Mouse (Mus musculus): ENCODE measurements around the gene Sgip1. TPM values are rescaled to one million over a fixed set of nuclear protein-coding genes. Genes with fewer than 3 reads are reported as not detected.

Sgip1 gene
- polyA plus RNA-seq, 1 experiment from 2014 or later: 7.9 TPM

DNA sequence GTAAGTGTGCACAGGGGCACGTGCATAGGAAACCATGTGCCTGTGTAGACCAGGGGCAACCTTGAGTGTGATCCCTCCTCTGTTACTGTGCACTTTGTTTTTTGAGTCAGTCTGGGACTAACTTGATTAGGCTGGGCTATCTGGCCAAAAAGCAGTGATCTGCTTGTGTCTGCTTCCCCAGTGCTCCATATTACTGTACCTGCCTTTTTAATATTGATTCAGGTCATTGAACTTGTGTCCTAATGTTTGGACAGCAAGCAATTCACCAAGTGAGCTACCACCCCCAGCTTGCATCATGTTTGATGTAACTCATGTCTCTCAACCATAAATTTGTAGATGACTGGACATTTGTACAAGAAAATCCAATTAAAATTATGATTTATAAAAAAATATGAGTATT lies 69.2 kb downstream of the Sgip1 start:
- H3K4me3 ChIP-seq (replicated peaks): no peak overlapping the region
- no peak overlapping the region for H3K27ac ChIP-seq (replicated peaks)
- WGBS: 87% methylated on average over 1 of the region's 1 CpGs
- H3K27me3 ChIP-seq: no peaks in the 10 kb centered on the region
- H3K4me1 ChIP-seq: no peaks in the 10 kb centered on the region
- H3K36me3 ChIP-seq: no peaks in the 10 kb centered on the region
- no peak overlapping the region for H3K4me2 ChIP-seq (replicated peaks)
- ATAC-seq (ENCODE audit: insufficient number of reproducible peaks, low FRiP score, low TSS enrichment, low read depth): no peak
- H3K9me3 ChIP-seq (replicated peaks): no peaks in the 10 kb centered on the region
- H3K9ac ChIP-seq: no peak overlapping the region

DNA sequence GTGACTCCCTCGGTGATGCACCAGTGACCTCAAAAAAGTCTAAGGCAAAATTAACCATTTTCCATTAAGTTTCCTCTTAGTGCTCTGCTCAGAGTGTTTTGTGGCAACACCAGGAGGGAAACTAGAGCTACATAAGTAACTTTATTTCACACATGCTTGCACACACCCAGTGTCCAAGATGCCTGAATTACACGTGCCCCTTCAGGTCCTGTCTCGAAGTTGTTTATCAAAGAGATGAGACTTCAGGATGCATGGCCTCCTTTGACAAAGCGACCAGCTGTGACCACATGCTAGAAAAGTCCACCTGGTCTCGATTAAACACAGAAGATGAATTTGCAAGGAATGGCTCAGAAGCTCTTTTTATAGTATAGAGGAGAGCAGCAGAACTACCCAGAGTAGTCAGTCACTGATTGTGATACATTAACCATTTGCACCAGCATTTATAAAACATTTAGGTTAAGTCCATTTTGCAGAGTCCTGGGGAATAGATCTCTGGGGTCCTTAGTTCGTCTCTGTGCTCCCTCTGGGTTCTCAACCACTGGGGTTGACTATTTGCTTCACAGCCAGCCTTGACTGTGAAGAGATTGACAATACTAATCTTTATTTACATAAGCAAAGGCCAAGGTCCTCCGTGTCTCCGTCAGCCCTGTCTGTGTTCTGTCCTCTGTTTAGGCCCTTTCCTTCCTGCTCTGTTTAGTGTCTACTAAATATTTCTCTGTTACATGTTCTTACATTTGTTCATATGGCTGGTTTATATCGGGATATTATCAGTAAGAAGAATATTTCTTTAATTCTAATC lies 70.1 kb downstream of the Sgip1 start:
- H3K9me3 ChIP-seq (replicated peaks): no peaks in the 10 kb centered on the region
- 43% methylated on average over 9 of the region's 9 CpGs for WGBS
- no peaks in the 10 kb centered on the region for H3K4me1 ChIP-seq
- ATAC-seq (ENCODE audit: insufficient number of reproducible peaks, low FRiP score, low TSS enrichment, low read depth): no peak
- H3K9ac ChIP-seq: no peak overlapping the region
- H3K27ac ChIP-seq (replicated peaks): no peak overlapping the region
- H3K4me3 ChIP-seq (replicated peaks): no peak overlapping the region
- no peaks in the 10 kb centered on the region for H3K27me3 ChIP-seq
- no peaks in the 10 kb centered on the region for H3K36me3 ChIP-seq
- H3K4me2 ChIP-seq (replicated peaks): no peak overlapping the region

GRCm38 (mm10) chr4:102813346-102813745 lies 72.2 kb downstream of the Sgip1 start:
- Histone ChIP-seq H3K9me3 (replicated peaks) (no peaks in the 10 kb centered on the region), H3K4me3 (replicated peaks) (no peak overlapping the region), H3K9ac (no peak overlapping the region), H3K36me3 (no peaks in the 10 kb centered on the region), H3K27ac (replicated peaks) (no peak overlapping the region), H3K27me3 (no peaks in the 10 kb centered on the region), H3K4me2 (replicated peaks) (no peak overlapping the region), H3K4me1 (no peaks in the 10 kb centered on the region)
- ATAC-seq (ENCODE audit: insufficient number of reproducible peaks, low FRiP score, low TSS enrichment, low read depth): no peak
- WGBS: 69% methylated on average over 8 of the region's 8 CpGs

DNA sequence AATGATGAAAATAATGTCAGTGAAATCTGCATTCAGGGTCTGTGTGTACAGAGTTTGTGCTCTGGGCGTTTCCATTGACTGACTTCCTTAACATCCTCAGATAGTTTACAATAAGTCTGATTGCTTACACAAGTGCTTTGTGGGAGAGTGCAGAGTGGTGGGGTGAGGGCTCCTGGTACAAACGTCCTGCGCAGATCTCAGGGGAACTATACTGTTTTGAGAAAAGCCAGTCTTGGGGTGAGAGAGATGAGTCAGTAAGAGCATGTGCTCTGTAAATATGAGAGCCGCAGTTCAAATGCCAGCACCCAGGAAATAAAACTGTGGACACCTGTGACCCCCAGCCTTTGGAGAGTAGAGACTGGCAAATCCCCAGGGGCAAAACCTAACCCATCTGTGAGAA lies 80.7 kb downstream of the Sgip1 start:
- Histone ChIP-seq H3K27ac (replicated peaks) (no peak overlapping the region), H3K9me3 (replicated peaks) (no peaks in the 10 kb centered on the region), H3K4me3 (replicated peaks) (no peak overlapping the region), H3K36me3 (no peaks in the 10 kb centered on the region), H3K27me3 (no peaks in the 10 kb centered on the region), H3K4me2 (replicated peaks) (no peak overlapping the region), H3K9ac (no peak overlapping the region), H3K4me1 (no peaks in the 10 kb centered on the region)
- no peak for ATAC-seq (ENCODE audit: insufficient number of reproducible peaks, low FRiP score, low TSS enrichment, low read depth)
- WGBS: 65% methylated on average over 4 of the region's 4 CpGs

GRCm38 (mm10) chr4:102824494-102824893 lies 83.4 kb downstream of the Sgip1 start:
- H3K36me3 ChIP-seq: no peaks in the 10 kb centered on the region
- no peaks in the 10 kb centered on the region for H3K9me3 ChIP-seq (replicated peaks)
- no peak overlapping the region for H3K4me2 ChIP-seq (replicated peaks)
- no peak overlapping the region for H3K9ac ChIP-seq
- no peaks in the 10 kb centered on the region for H3K4me1 ChIP-seq
- no peak for ATAC-seq (ENCODE audit: insufficient number of reproducible peaks, low FRiP score, low TSS enrichment, low read depth)
- 79% methylated on average over 2 of the region's 2 CpGs for WGBS
- no peak overlapping the region for H3K27ac ChIP-seq (replicated peaks)
- H3K4me3 ChIP-seq (replicated peaks): no peak overlapping the region
- H3K27me3 ChIP-seq: no peaks in the 10 kb centered on the region

DNA sequence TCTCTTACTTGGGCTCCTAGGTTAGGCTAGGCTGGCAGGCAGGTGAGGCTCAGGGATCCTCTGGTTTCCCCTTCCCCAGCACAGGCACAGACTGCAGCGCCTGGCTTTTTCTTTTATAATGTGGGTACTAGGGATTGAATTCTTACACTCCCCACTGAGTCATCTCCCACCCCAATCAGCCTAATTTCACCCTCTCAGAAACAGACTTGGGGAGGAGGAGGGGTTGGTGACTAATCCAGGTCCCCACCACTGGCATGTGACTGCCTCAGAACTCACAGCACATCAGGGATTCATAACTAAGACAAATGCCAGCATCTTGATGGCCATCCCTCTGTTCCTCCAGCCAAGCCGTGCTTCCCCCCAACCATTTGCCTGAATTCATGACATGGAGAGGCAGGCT lies 85.1 kb downstream of the Sgip1 start:
- Histone ChIP-seq H3K4me3 (replicated peaks) (no peak overlapping the region), H3K4me1 (no peaks in the 10 kb centered on the region), H3K27me3 (no peaks in the 10 kb centered on the region), H3K4me2 (replicated peaks) (no peak overlapping the region), H3K9ac (no peak overlapping the region), H3K27ac (replicated peaks) (no peak overlapping the region), H3K9me3 (replicated peaks) (no peaks in the 10 kb centered on the region), H3K36me3 (no peaks in the 10 kb centered on the region)
- ATAC-seq (ENCODE audit: insufficient number of reproducible peaks, low FRiP score, low TSS enrichment, low read depth): no peak
- WGBS: 73% methylated on average over 2 of the region's 2 CpGs

- Histone ChIP-seq H3K27ac (replicated peaks) (no peak overlapping the region), H3K9ac (no peak overlapping the region), H3K4me2 (replicated peaks) (no peak overlapping the region), H3K27me3 (no peaks in the 10 kb centered on the region), H3K4me1 (no peaks in the 10 kb centered on the region), H3K4me3 (replicated peaks) (no peak overlapping the region), H3K36me3 (no peaks in the 10 kb centered on the region), H3K9me3 (replicated peaks) (no peaks in the 10 kb centered on the region)
- ATAC-seq (ENCODE audit: insufficient number of reproducible peaks, low FRiP score, low TSS enrichment, low read depth): no peak
- WGBS: 71% methylated on average over 2 of the region's 2 CpGs
Observed at GRCm38 (mm10) chr4:102828518-102828917, 87.4 kb downstream of the Sgip1 start.

DNA sequence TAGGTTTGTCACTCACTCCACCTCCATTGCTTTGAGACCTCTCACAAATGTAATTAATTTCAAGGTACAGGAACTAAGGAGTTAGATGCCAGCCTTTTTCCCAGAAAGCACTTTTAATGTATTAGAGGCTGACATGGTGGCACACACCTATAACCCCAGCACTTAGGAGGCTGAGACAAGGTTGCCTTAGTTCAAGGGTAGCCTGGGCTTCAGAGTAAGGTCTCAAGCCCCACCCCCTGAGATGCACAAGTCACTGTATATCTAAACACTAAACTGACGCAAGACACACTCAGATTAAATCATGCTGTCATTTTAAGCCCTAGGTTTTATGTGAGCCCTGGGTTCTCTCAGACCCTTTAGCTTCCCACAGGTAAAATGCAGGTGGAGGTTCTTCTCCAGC lies 92.1 kb downstream of the Sgip1 start:
- no peaks in the 10 kb centered on the region for H3K27me3 ChIP-seq
- H3K36me3 ChIP-seq: no peaks in the 10 kb centered on the region
- WGBS: 85% methylated on average over 1 of the region's 1 CpGs
- no peak overlapping the region for H3K4me2 ChIP-seq (replicated peaks)
- H3K9me3 ChIP-seq (replicated peaks): no peaks in the 10 kb centered on the region
- H3K4me1 ChIP-seq: no peaks in the 10 kb centered on the region
- no peak overlapping the region for H3K4me3 ChIP-seq (replicated peaks)
- ATAC-seq (ENCODE audit: insufficient number of reproducible peaks, low FRiP score, low TSS enrichment, low read depth): no peak
- no peak overlapping the region for H3K9ac ChIP-seq
- no peak overlapping the region for H3K27ac ChIP-seq (replicated peaks)

DNA sequence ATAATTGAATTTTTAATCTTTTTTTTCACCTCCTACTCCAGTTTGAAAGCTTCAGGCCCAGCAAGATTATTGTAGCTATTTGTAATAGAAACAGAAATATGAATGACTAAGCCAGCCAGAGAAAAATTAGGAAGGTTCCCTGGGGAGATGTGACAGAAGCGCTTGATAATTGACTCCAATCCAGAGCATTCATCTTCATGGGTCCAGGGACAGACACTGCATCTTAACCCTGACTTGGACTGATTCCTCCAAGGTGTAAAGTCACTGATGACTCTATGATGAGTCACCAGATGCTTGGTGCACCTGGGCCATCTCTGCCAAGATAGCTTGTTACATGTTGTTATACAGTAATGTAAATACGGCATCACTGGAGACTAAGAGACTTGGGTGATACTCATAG lies 92.6 kb downstream of the Sgip1 start:
- 83% methylated on average over 2 of the region's 2 CpGs for WGBS
- H3K9me3 ChIP-seq (replicated peaks): no peaks in the 10 kb centered on the region
- H3K4me3 ChIP-seq (replicated peaks): no peak overlapping the region
- H3K4me1 ChIP-seq: no peaks in the 10 kb centered on the region
- no peak for ATAC-seq (ENCODE audit: insufficient number of reproducible peaks, low FRiP score, low TSS enrichment, low read depth)
- no peaks in the 10 kb centered on the region for H3K27me3 ChIP-seq
- no peak overlapping the region for H3K9ac ChIP-seq
- H3K36me3 ChIP-seq: no peaks in the 10 kb centered on the region
- no peak overlapping the region for H3K27ac ChIP-seq (replicated peaks)
- no peak overlapping the region for H3K4me2 ChIP-seq (replicated peaks)

DNA sequence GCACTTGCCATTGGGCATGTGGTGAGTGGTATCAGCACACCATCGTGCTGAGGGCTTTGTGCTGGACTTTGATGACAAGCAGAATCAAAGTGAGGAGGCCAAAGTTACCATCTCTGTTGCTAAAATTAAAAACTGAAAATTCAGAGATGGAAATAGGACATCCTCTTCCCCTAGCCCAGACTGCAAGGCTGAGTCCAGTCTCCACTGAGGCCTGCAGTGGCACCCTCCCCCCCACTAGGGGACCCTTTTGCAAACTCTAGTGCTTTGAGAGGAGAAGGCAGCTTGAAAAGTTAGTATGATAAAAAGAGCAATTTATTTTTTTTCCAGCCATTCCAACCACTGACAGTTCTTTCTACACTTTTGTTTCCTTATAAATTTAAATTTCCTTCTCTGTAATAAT lies 93.6 kb downstream of the Sgip1 start:
- Histone ChIP-seq H3K9me3 (replicated peaks) (no peaks in the 10 kb centered on the region), H3K27me3 (no peaks in the 10 kb centered on the region), H3K27ac (replicated peaks) (no peak overlapping the region), H3K4me1 (no peaks in the 10 kb centered on the region), H3K4me2 (replicated peaks) (no peak overlapping the region), H3K4me3 (replicated peaks) (no peak overlapping the region), H3K36me3 (no peaks in the 10 kb centered on the region), H3K9ac (no peak overlapping the region)
- WGBS: 59% methylated on average over 1 of the region's 1 CpGs
- ATAC-seq (ENCODE audit: insufficient number of reproducible peaks, low FRiP score, low TSS enrichment, low read depth): no peak

DNA sequence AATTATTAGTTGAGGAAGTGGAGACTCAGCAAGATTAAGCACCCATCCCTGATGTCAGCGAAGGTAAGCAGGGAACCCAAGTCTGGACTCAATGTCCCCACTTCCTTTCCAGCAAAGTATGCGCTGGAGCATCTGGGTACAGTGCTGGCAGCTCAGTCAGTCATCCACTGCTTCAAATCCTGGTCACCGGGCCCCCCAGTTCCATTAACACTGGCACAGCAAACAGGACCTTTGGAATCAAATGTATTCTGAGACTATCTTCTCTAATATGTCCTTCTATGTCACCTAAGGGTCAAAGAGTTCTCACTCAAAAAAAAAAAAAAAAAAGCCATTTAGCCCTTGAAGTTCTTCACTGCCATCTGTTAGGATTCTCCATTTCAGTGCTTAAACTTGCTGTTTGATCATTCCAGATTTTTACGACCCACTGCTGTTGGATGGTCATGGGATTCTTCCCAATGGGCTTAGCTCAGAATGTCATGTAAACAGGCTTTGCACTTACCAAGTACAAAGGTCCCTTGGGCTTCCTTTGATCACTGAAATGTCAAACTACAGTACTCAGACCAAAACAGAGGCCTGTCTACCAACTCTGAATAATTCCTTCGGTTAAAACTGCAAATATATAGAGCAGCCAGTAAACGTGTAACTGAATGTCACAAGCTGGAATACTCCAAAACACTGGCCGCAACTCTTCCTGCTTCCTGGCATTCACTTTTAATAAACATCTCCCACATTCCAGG lies 99.1 kb downstream of the Sgip1 start:
- Histone ChIP-seq H3K4me3 (replicated peaks) (no peak overlapping the region), H3K36me3 (no peaks in the 10 kb centered on the region), H3K9me3 (replicated peaks) (no peaks in the 10 kb centered on the region), H3K27ac (replicated peaks) (0 out of 2 replicates have a peak overlapping the region, but pooled peaks have one; percentile 18), H3K4me1 (peaks cover 3% of the 10 kb centered on the region; the same call in 1 of the 2 replicates), H3K9ac (no peak overlapping the region), H3K27me3 (no peaks in the 10 kb centered on the region), H3K4me2 (replicated peaks) (no peak overlapping the region)
- WGBS: 59% methylated on average over 7 of the region's 7 CpGs
- no peak for ATAC-seq (ENCODE audit: insufficient number of reproducible peaks, low FRiP score, low TSS enrichment, low read depth)
